Mouse (Mus musculus) heart, postnatal 10 days (tissue): Measurements from ENCODE around the gene Phospho1. TPM values are rescaled to one million over a fixed set of nuclear protein-coding genes. Genes with fewer than 3 reads are reported as not detected.
A peak's percentile ranks its signal among the peaks of the same experiment; 100 is the strongest.

Experiments
- DNase-seq, 2 experiments: peaks; one replicate each; pipeline ENCODE4 v3.0.0; 2021
- intact Hi-C: fragments of 180-260 bp; cut with DNase I; formaldehyde crosslinking; loops from one replicate; pipeline ENCODE4 v1.15.1; 2025
- total RNA-seq, 2 experiments: library from RNA; stranded (reverse); gene quantifications; 2 replicates each; pipeline ENCODE4 v1.2.3; 2021

Gene Phospho1
- total RNA-seq, 2 experiments from 2014 or later = 129 to 148 TPM

DNA sequence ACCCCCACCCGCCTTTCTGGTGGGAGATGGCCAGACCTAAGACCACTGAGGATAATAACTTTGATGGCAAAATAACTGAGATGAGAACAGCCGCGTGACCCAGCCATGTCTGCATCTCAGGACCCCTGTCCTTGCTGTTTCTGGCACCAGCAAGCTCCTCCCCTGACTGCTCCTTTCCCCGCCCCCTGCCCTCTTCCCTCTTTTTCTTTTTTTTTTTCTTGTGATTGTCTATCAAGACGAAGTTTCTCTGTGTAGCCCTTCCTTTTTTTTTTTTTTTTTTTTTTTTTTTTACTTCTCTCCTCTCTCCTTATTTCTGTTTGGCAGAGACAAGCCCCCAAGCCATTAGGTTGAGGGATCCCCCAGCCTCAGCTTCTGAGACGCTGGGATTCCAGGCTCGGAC, 13.5 kb upstream of the Phospho1 start:
- intact Hi-C loops = no loop called here

GRCm38 (mm10) chr11:95811741-95812140, 12.6 kb upstream of the Phospho1 start:
- intact Hi-C loops = no loop called here
- no peak for DNase-seq

More for the DNA sequence above, 13.5 kb upstream of the Phospho1 start:
- DNase-seq = no peak

- intact Hi-C loops = no loop called here
- DNase-seq = no peak
These were observed 12.1 kb upstream of the Phospho1 start for GRCm38 (mm10) chr11:95812224-95812623.

DNA sequence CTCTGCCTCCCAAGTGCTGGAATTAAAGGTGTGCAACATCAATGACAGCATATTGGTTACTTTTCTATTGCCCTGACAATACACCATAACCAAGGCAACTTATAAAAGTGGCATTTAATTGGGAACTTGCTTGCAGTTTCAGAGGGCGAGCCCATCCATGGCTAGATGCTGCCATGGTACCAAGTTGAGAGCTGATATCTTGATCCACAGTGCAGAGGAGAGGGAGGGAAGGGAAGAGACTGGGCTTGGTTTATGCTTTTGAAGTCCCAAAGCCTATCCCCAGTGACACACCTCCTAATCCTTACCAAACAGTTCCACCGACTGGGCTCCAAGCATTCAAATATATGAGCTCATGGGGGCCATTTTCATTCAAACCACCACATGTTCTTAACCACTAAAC, 10.2 kb upstream of the Phospho1 start:
- DNase-seq = no peak
- intact Hi-C loops = no loop called here

DNA sequence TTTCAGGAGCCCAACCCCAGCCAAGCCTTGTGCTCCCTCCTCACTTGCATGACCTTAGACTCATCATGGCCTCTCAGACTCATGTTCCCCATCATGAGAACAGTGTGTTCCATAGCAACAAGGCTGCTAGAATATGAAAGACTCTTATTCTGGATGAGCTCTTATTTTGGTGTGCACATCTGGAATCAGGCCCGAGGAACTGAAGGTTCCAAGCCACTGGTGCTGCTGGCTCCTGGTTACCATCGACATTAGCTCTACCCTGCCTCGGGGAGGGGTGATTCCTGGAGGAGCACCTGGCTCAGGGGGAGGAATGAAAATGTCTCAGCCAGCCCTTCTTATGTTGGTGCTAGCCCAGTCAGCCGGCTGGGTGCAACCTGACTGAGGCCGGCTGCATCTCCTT, 9.4 kb upstream of the Phospho1 start:
- intact Hi-C loops = no loop called here

DNA sequence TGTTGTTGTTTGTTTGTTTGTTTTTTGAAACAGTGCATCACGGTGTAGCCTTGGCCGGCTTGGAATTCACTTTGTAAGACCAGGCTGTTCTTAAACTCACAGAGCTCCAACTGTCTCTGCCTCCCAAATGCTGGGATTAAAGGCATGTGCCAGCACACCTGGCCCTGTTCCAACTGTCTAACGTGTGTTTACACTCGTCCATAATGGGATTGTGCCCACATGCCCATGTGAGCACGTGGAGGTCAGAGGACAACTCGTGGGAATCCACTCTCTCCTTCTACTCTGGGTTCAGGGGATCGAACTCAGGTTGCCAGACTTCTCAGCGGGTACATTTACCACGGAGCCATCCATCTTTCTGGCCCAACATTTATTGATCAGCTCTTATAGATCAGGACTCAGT, 8.9 kb upstream of the Phospho1 start:
- intact Hi-C loops = no loop called here
- DNase-seq = no peak

More for the DNA sequence above, 9.4 kb upstream of the Phospho1 start:
- no peak for DNase-seq

GRCm38 (mm10) chr11:95819138-95819537, 5.2 kb upstream of the Phospho1 start:
- intact Hi-C loops = no loop called here
- peak in 1 of 2 experiments; percentile 40 for DNase-seq

DNA sequence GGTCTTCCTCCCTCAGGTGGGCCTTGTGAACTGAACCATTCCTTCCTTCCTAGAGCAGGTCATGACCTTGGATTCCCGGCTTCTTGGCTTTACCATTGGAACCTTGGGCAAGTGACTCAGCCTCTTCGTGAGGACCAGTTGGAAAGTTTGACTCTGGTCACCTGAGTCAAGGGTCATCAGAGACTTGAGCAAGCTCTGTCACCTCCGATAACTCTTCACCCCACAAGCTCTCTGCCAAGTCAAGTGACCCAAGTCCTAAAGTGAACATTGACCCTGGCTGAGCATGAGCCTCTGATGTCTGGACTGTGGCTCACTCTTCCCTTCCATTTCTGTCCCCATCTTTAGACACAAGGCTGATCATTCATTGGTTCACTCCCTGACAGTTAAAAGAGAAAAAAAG, 2.8 kb upstream of the Phospho1 start:
- no peak for DNase-seq
- intact Hi-C loops = no loop called here

DNA sequence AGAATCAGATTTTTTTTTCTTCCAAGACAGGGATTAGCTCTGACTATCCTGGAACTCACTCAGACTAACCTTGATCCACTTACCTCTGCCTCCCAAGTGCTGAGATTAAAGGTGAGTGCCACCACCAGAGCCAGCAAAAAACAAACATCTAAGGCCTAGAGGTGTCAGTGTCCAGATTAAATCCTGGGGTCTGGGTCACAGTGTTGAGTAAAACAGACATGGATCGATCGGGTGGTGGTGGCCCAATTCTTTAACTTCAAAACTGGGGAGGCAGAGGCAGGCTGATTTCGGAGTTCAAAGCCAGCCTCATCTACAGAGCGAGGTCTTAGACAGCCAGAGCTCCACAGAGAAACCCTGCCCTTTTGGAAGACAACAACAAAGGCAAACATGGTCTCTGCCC, 1.9 kb upstream of the Phospho1 start:
- DNase-seq = peak in 1 of 2 experiments; percentile 1
- intact Hi-C loops = no loop called here

DNA sequence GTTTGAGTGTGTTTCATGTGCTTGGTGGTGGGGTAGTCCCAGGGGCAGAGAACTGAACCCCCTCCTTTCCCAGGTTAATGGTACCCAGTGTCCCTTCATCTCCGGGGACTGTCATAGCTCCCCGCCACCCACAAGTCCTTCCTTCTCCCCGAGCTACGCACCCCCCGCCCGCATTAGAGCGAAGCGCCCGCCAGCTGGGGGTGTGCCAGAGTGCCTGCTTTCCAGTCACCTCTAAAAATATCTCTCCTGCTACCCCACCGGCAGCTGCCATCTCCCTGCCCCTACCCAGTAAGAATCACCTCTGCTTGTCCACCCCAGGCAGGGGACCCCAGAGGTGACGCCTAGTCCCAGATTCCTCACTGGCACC, 561 bp downstream of the Phospho1 start:
- DNase-seq = peak; percentile 92
- intact Hi-C loops = loop anchor here (2.0 kb wide), 1 partner anchor 30 kb away; no protein-coding TSS in a partner anchor

- intact Hi-C loops = loop anchor here (2.0 kb wide), 1 partner anchor 31 kb away; no protein-coding TSS in a partner anchor
- no peak for DNase-seq
These were observed 1.3 kb downstream of the Phospho1 start for GRCm38 (mm10) chr11:95825625-95826024.

DNA sequence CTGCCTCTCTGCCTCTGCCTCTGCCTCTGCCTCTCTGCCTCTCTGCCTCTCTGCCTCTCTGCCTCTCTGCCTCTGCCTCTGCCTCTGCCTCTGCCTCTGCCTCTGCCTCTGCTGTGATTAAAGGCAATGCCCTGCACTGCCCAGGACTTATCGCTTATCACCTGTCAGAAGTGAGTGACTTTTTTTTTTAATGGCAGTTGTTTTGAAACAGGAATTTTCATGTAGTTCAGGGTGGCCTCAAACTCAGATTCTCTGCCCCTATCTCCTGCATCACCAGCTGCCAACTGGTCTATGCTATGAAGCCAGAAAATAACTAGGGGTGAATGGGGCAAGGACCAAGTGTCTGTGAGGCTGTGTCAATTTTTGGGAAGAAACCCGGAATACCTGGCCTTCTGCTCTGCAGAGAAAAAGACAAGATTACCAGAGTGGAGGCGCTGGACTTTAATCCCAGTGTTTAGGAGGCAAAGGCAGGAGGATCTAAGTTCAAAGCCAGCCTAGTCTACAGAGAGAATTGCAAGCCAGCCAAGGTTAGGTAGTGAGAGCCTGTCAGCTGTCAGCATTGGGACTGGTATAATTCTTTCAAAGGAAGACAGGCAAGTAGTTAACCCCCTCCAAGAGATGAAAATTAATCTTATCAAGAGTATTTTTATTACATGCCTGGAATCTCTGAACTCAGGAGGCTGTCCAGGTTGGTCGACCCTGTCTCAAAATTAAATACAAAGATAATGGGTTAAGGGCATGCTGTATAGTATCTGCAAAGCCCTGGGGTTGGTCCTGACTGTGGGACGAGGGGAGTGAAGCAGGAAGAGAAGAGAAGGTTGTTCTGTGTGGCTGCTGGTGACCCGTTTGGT, 2.2 kb downstream of the Phospho1 start:
- no peak for DNase-seq
- intact Hi-C loops = loop anchor here (1.0 kb wide), 2 partner anchors 27 to 55 kb away; no protein-coding TSS in a partner anchor

DNA sequence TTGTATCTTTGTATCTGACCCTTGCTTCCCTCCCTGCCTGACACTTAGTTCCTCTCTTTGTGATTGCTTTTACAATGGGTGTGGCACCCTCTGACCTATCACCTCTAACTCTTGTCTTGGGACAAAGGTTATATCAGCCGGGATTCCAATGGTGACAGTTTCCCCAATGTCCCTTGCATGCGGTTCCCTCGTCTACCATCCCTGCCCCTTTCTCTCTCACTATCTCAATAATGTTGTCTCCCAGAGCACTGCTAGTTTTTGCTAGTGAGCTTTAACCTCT, 2.8 kb downstream of the Phospho1 start:
- no peak for DNase-seq
- intact Hi-C loops = loop anchor here (1.0 kb wide), 2 partner anchors 26 to 56 kb away; no protein-coding TSS in a partner anchor

- intact Hi-C loops = loop anchor here (1.0 to 2.0 kb wide), 3 partner anchors 26 to 153 kb away; no protein-coding TSS in a partner anchor
- DNase-seq = peak; percentile 79 to 89
These were observed 3.3 kb downstream of the Phospho1 start for GRCm38 (mm10) chr11:95827464-95828085.

DNA sequence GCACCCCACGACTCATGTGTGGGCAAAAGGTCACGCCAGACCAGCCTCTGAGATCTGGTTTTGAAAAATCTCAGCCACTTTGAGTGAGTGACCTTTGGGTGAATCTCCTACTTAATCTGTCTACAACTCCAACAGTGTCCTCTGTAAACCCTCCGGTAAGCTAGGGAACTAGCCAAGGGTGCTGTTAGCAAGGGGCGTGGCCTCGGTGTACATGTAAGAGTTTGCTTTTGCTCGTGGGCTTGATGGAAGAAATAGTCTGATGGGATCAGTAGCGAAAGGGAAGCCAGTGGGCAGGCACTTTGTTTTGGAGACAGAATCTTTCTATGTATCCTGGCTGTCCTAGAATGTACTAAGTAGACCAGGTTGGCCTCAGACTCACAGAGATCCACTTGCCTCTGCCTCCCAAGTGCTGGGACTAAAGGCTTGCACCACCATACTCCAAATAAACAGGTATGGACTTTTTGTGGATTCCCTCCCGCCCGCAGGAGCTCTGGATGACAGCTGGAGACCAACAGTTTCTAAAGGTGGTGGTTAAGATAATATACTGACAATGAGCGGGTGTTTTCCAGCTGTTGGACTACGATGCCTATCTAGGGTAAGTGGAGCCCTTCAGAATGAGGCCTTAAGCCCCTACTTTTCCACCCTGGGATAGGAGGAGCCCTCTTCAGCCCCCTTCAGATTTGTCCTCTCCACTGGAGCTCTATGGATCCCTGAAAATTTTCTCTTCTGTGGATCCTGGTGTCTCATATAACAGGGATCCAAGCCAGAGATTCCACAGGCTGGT, 4.1 kb downstream of the Phospho1 start:
- intact Hi-C loops = loop anchor here (2.0 kb wide), 1 partner anchor 152 kb away; no protein-coding TSS in a partner anchor
- DNase-seq = no peak

- no peak for DNase-seq
- intact Hi-C loops = loop anchor here (2.0 kb wide), 1 partner anchor 151 kb away; no protein-coding TSS in a partner anchor
These were observed 5.3 kb downstream of the Phospho1 start for GRCm38 (mm10) chr11:95829526-95830050.

- DNase-seq = peak in 1 of 2 experiments; percentile 28
- intact Hi-C loops = no loop called here
These were observed 6.3 kb downstream of the Phospho1 start for GRCm38 (mm10) chr11:95830411-95831275.

GRCm38 (mm10) chr11:95831276-95831619, 6.9 kb downstream of the Phospho1 start:
- intact Hi-C loops = no loop called here
- DNase-seq = peak in 1 of 2 experiments; percentile 30

- DNase-seq = peak in 1 of 2 experiments; percentile 28
- intact Hi-C loops = no loop called here
These were observed 7.3 kb downstream of the Phospho1 start for GRCm38 (mm10) chr11:95831641-95832040.
